Mouse (Mus musculus) embryonic facial prominence, embryonic 13.5 days (tissue): ENCODE measurements around the gene Cfap161. TPM values are rescaled to one million over a fixed set of nuclear protein-coding genes. Genes with fewer than 3 reads are reported as not detected.

Experiments
- ATAC-seq: fragments of 200-750 bp; cut with Nextera tagmentation; 2 replicates; pipeline ENCODE4 v1.8.0; 2017; ENCODE audit warnings: low read depth; ENCODE audit not compliant: insufficient number of reproducible peaks, insufficient read depth, low FRiP score, low TSS enrichment
- H3K27ac ChIP-seq: fragments of 300-500 bp; sonication (generic); 2 replicates; pipeline ENCODE4 v1.5.1; 2015; ENCODE audit warnings: moderate library complexity, mild to moderate bottlenecking, inconsistent platforms
- H3K27me3 ChIP-seq: fragments of 300-500 bp; sonication (generic); 2 replicates; pipeline ENCODE4 v1.6.1; 2015; ENCODE audit warnings: mild to moderate bottlenecking, inconsistent platforms
- H3K36me3 ChIP-seq: fragments of 300-500 bp; sonication (generic); 2 replicates; pipeline ENCODE4 v1.6.1; 2015; ENCODE audit warnings: mild to moderate bottlenecking, inconsistent platforms
- H3K4me1 ChIP-seq: fragments of 300-500 bp; sonication (generic); 2 replicates; pipeline ENCODE4 v1.6.1; 2015; ENCODE audit warnings: inconsistent platforms
- H3K4me2 ChIP-seq: fragments of 300-500 bp; sonication (generic); 2 replicates; pipeline ENCODE4 v1.6.1; 2015; ENCODE audit warnings: moderate library complexity, mild to moderate bottlenecking, inconsistent platforms
- H3K4me3 ChIP-seq: fragments of 300-500 bp; sonication (generic); 2 replicates; pipeline ENCODE4 v1.5.1; 2015; ENCODE audit warnings: mild to moderate bottlenecking, inconsistent platforms
- H3K9ac ChIP-seq: fragments of 300-500 bp; sonication (generic); 2 replicates; pipeline ENCODE4 v1.6.1; 2015; ENCODE audit warnings: mild to moderate bottlenecking, inconsistent platforms
- H3K9me3 ChIP-seq: fragments of 300-500 bp; sonication (generic); 2 replicates; pipeline ENCODE4 v1.6.1; 2016; ENCODE audit warnings: inconsistent platforms
- WGBS: fragments of 180-500 bp; shearing (Covaris S2); methylation state at CpG from one replicate; pipeline ENCODE4 v1.1.7; 2015; ENCODE audit warnings: mixed read lengths; 5-methylcytosine and 5-hydroxymethylcytosine counted together
- polyA plus RNA-seq: library from polyadenylated mRNA; unstranded; fragments of >200 nt; fragmentation: Nextera tagmentation; extraction: Ambion mirVana; gene quantifications from 2 replicates; pipeline ENCODE4 v1.2.1, GENCODE M21; 2015

Gene Cfap161
- polyA plus RNA-seq, 1 experiment from 2014 or later = 0.41 TPM

GRCm38 (mm10) chr7:83813465-83813864 lies 18.8 kb upstream of the Cfap161 start:
- peak overlapping the region; percentile 12; the same call in 1 of the 2 replicates for H3K4me2 ChIP-seq
- ATAC-seq = no peak
- H3K9me3 ChIP-seq = no peaks in the 10 kb centered on the region
- 6% methylated on average over 3 of the region's 3 CpGs for WGBS
- H3K27ac ChIP-seq = peak overlapping the region; percentile 95
- peaks cover 61% of the 10 kb centered on the region for H3K4me1 ChIP-seq
- peak overlapping the region; percentile 40; the same call in 1 of the 2 replicates for H3K9ac ChIP-seq
- no peak overlapping the region for H3K4me3 ChIP-seq
- no peaks in the 10 kb centered on the region for H3K27me3 ChIP-seq
- no peaks in the 10 kb centered on the region for H3K36me3 ChIP-seq

GRCm38 (mm10) chr7:83813016-83813415 lies 18.3 kb upstream of the Cfap161 start:
- H3K4me2 ChIP-seq = no peak overlapping the region
- 31% methylated on average over 6 of the region's 6 CpGs for WGBS
- no peaks in the 10 kb centered on the region for H3K36me3 ChIP-seq
- H3K9ac ChIP-seq = no peak overlapping the region
- H3K9me3 ChIP-seq = no peaks in the 10 kb centered on the region
- peak overlapping the region; percentile 95 for H3K27ac ChIP-seq
- H3K4me1 ChIP-seq = peaks cover 61% of the 10 kb centered on the region
- no peaks in the 10 kb centered on the region for H3K27me3 ChIP-seq
- no peak for ATAC-seq
- no peak overlapping the region for H3K4me3 ChIP-seq

GRCm38 (mm10) chr7:83812581-83812980 lies 17.9 kb upstream of the Cfap161 start:
- peak overlapping the region; percentile 95 for H3K27ac ChIP-seq
- ATAC-seq = no peak
- no peaks in the 10 kb centered on the region for H3K36me3 ChIP-seq
- no peak overlapping the region for H3K9ac ChIP-seq
- H3K4me2 ChIP-seq = no peak overlapping the region
- no peaks in the 10 kb centered on the region for H3K27me3 ChIP-seq
- H3K4me1 ChIP-seq = peaks cover 61% of the 10 kb centered on the region
- H3K9me3 ChIP-seq = no peaks in the 10 kb centered on the region
- no peak overlapping the region for H3K4me3 ChIP-seq
- WGBS = 55% methylated on average over 10 of the region's 10 CpGs

DNA sequence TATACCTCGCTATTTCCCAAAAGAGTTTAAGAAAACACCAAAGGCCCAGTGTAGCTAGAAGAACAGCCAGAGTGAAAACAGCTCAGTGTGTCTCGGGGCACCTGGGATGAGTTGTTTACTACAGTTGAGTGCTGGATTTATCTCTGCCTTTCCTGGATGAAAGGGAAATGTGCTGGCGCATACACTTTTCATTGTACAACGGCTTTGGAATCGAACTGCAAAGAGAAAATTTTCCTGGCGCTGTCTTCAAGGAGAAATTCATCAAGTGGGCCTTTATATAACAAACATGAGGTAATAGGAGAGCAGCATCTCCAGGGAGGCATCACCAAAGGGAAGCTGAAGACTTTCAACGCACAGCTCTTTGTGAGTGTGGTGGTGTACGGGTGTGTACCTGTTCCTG lies 17.2 kb upstream of the Cfap161 start:
- no peak for ATAC-seq
- peak overlapping the region; percentile 95; the same call in 1 of the 2 replicates for H3K27ac ChIP-seq
- H3K4me2 ChIP-seq = no peak overlapping the region
- no peak overlapping the region for H3K4me3 ChIP-seq
- no peaks in the 10 kb centered on the region for H3K9me3 ChIP-seq
- no peak overlapping the region for H3K9ac ChIP-seq
- H3K4me1 ChIP-seq = peaks cover 61% of the 10 kb centered on the region
- H3K36me3 ChIP-seq = no peaks in the 10 kb centered on the region
- WGBS = 63% methylated on average over 8 of the region's 8 CpGs
- H3K27me3 ChIP-seq = no peaks in the 10 kb centered on the region

- Histone ChIP-seq H3K4me3 (no peak overlapping the region), H3K36me3 (no peaks in the 10 kb centered on the region), H3K4me1 (peaks cover 61% of the 10 kb centered on the region), H3K27ac (peak overlapping the region; percentile 95), H3K27me3 (no peaks in the 10 kb centered on the region), H3K9me3 (no peaks in the 10 kb centered on the region), H3K4me2 (no peak overlapping the region), H3K9ac (no peak overlapping the region)
- WGBS = 82% methylated on average over 4 of the region's 4 CpGs
- ATAC-seq = no peak
These were observed 16.8 kb upstream of the Cfap161 start for GRCm38 (mm10) chr7:83811461-83811860.

GRCm38 (mm10) chr7:83810141-83811100 lies 15.7 kb upstream of the Cfap161 start:
- Histone ChIP-seq H3K4me1 (peaks cover 61% of the 10 kb centered on the region), H3K27ac (peak overlapping the region; percentile 95), H3K4me3 (no peak overlapping the region), H3K9ac (0 out of 2 replicates have a peak overlapping the region, but pooled peaks have one; percentile 1), H3K27me3 (no peaks in the 10 kb centered on the region), H3K4me2 (peak overlapping the region; percentile 32), H3K36me3 (no peaks in the 10 kb centered on the region), H3K9me3 (no peaks in the 10 kb centered on the region)
- no peak for ATAC-seq
- WGBS = 12% methylated on average over 15 of the region's 15 CpGs

DNA sequence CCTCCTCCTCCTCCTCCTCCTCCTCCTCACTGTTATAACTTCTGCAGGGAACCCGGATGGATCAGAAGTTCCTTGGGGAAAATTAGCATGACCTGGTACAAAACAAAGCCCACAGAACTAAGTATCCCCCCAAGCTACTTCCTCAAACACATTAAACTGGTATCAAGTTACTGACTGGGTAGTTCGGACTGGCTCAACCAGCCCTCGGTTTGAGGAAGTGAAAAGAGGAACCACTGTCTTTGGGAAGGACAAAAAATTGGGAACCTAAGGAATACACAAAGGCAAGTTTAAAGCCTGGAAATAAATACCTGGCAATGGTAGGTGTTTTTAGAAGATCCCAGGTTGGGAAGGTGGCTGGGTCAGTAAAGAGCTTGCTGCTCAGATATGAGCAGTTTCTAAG lies 15.0 kb upstream of the Cfap161 start:
- peak overlapping the region; percentile 32 for H3K4me2 ChIP-seq
- H3K4me1 ChIP-seq = peaks cover 57% of the 10 kb centered on the region
- H3K9me3 ChIP-seq = no peaks in the 10 kb centered on the region
- H3K9ac ChIP-seq = no peak overlapping the region
- no peak for ATAC-seq
- no peaks in the 10 kb centered on the region for H3K27me3 ChIP-seq
- H3K27ac ChIP-seq = peak overlapping the region; percentile 95
- no peak overlapping the region for H3K4me3 ChIP-seq
- H3K36me3 ChIP-seq = no peaks in the 10 kb centered on the region
- 3% methylated on average over 3 of the region's 3 CpGs for WGBS

- no peak for ATAC-seq
- Histone ChIP-seq H3K4me1 (peaks cover 50% of the 10 kb centered on the region), H3K36me3 (no peaks in the 10 kb centered on the region), H3K9ac (no peak overlapping the region), H3K9me3 (no peaks in the 10 kb centered on the region), H3K4me2 (no peak overlapping the region), H3K4me3 (no peak overlapping the region), H3K27ac (no peak overlapping the region), H3K27me3 (no peaks in the 10 kb centered on the region)
- WGBS = 55% methylated on average over 6 of the region's 6 CpGs
These were observed 14.4 kb upstream of the Cfap161 start for GRCm38 (mm10) chr7:83809060-83809459.

GRCm38 (mm10) chr7:83806934-83807333 lies 12.3 kb upstream of the Cfap161 start:
- peaks cover 35% of the 10 kb centered on the region for H3K4me1 ChIP-seq
- H3K4me2 ChIP-seq = no peak overlapping the region
- no peak overlapping the region for H3K27ac ChIP-seq
- no peaks in the 10 kb centered on the region for H3K27me3 ChIP-seq
- no peaks in the 10 kb centered on the region for H3K9me3 ChIP-seq
- ATAC-seq = no peak
- no peak overlapping the region for H3K9ac ChIP-seq
- H3K36me3 ChIP-seq = no peaks in the 10 kb centered on the region
- 77% methylated on average over 6 of the region's 6 CpGs for WGBS
- H3K4me3 ChIP-seq = no peak overlapping the region

DNA sequence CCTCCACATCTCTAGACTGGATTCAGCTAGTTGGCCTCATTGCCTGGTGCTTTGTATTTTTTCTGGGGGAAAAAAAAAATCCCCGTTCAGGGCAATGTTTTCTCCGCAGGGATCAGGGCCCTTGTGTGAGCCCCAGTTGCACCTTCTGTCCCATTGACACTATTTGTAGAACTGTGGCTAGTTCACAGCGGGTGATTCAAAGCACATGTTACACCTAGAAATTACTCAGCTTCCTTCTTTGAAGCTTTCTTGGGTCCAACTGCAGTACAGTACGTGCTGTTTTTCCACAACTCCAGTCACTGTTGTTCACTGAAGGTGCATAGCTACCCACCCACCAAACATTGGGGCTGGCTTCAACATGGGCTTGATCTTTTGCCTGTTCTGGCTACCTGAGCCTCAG lies 9.1 kb upstream of the Cfap161 start:
- no peak for ATAC-seq
- Histone ChIP-seq H3K4me3 (no peak overlapping the region), H3K4me2 (no peak overlapping the region), H3K9ac (no peak overlapping the region), H3K9me3 (no peaks in the 10 kb centered on the region), H3K36me3 (no peaks in the 10 kb centered on the region), H3K27ac (no peak overlapping the region), H3K27me3 (no peaks in the 10 kb centered on the region), H3K4me1 (peaks cover 16% of the 10 kb centered on the region)
- 74% methylated on average over 4 of the region's 4 CpGs for WGBS

DNA sequence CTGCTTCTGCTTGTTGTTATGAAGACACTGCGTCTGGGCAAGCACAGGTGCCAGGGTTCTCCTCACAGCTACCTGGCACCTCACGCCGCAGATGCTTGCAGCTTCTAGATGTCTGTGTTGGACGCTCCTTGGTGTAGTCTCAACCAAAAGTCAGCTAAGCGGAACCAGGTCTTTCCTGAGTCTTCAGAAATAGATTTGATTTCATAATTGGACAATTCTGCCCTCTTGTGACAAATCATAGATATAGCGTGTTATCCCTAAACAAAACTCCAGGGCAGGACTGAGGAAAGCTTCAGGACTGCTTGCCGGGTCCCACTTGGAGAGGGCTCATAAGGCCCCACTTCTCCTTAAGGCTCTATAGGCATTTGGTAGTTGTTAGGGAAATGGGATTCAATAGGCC lies 7.8 kb upstream of the Cfap161 start:
- H3K9ac ChIP-seq = no peak overlapping the region
- H3K9me3 ChIP-seq = no peaks in the 10 kb centered on the region
- WGBS = 41% methylated on average over 7 of the region's 7 CpGs
- no peak overlapping the region for H3K27ac ChIP-seq
- H3K36me3 ChIP-seq = no peaks in the 10 kb centered on the region
- no peak overlapping the region for H3K4me3 ChIP-seq
- H3K27me3 ChIP-seq = no peaks in the 10 kb centered on the region
- H3K4me1 ChIP-seq = peaks cover 20% of the 10 kb centered on the region
- no peak for ATAC-seq
- no peak overlapping the region for H3K4me2 ChIP-seq

GRCm38 (mm10) chr7:83802007-83802406 lies 7.3 kb upstream of the Cfap161 start:
- no peaks in the 10 kb centered on the region for H3K9me3 ChIP-seq
- peaks cover 20% of the 10 kb centered on the region for H3K4me1 ChIP-seq
- no peak for ATAC-seq
- no peak overlapping the region for H3K4me3 ChIP-seq
- no peak overlapping the region for H3K27ac ChIP-seq
- no peaks in the 10 kb centered on the region for H3K36me3 ChIP-seq
- no peak overlapping the region for H3K4me2 ChIP-seq
- WGBS = 67% methylated on average over 2 of the region's 2 CpGs
- H3K27me3 ChIP-seq = no peaks in the 10 kb centered on the region
- no peak overlapping the region for H3K9ac ChIP-seq
